Comparison of ENCODE assay signal across 17 mouse cellular contexts in the genomic region with DNA sequence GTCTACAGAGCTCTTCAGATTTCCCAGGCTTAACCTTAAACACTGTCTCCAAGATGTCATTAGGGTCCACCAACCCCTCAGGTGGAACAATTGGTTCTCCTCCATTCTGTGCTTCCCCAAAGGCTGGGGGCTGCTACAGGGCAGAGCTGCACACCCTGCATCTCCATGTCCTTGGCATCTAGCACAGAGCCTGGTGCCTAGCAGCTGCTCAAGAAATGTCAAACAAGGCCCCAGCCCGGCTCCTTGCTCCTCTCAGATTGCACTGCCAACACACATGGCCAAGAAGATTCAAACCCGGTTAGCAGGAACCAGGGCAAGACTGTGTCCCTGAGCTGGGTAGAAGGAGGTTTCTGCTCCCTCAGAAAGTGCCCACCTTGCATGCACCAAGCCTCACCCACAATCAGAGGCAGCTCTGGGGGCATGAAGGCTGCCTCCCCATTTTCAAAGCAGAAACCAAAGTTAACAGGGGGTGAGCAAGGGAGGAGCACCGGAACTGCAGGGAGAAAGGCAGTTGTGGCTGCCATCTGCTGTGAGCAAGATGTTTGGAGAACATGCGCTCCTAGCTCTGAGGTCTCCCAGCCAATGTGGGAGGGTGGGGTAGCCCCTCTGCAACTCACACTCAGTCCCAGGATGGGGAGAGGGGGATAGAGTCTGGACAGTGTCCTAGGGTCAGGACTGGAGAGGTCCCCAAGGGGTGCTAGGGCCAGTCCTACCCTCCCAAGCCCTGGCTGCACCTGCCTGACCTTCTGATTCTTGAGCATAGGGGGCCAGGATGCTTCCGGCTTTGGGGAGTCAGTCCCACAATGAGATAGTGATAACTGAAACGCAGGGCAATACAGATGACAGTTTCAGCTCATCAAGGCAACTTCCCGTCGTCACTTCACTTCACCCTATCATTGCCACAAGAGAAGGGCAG. TPM values are rescaled to one million over a fixed set of nuclear protein-coding genes. Genes with fewer than 3 reads are reported as not detected.
DNase-seq lines count a peak whose midpoint lies in the region; ATAC-seq lines count a peak whose summit lies in the region.
"Had no signal": no experiment of that assay in that cellular context is flagged by ENCODE, and none has a peak within 500 bp of the region (broad histone marks: within the 10 kb centered on the region; RNA-seq: fewer than 3 reads in every experiment).

No protein-coding gene starts in this region.

- peak; percentile 4; the same call in 1 of the 2 replicates for ATAC-seq in frontal cortex, adult (ENCODE audit: low TSS enrichment)

- no peak for DNase-seq in frontal cortex, postnatal 14 days (ENCODE audit: low spot score in 2 of 2)
- DNase-seq in layer of hippocampus, adult 18-20 months (ENCODE audit: low spot score in 2 of 2): peak; percentile 50 to 80
- DNase-seq in layer of hippocampus, adult 11-12 months (ENCODE audit: low spot score): no peak
- peak; percentile 57 for DNase-seq in right cerebral cortex, adult 18-20 months
- DNase-seq in right cerebral cortex, postnatal 4 days: no peak
- no peak for DNase-seq in lung, adult 18-20 months
- DNase-seq: adrenal gland, postnatal 14 days; cerebellum, adult 11-12 months; cerebellum, postnatal 25 days; heart, postnatal 14 days; kidney, postnatal 36 days; lung, embryonic 14.5 days; lung, postnatal 4 days; spleen, adult 18-20 months; thymus, adult 2 months had no signal

RNA-seq across cellular contexts. Expression of gene Dagla, which starts 16.3 kb away (rescaled TPM):
- 100 to 1,000 TPM; 107 to 118 TPM for total RNA-seq in layer of hippocampus, adult 18-20 months (2021)
- total RNA-seq: MEL had no signal

RNA-seq across cellular contexts. Expression of gene Myrf, which starts 47.8 kb away (rescaled TPM):
- 10 to 100 TPM; 31.9 to 33.9 TPM for total RNA-seq in layer of hippocampus, adult 18-20 months (2021)

Comparison
In these comparisons a context has a peak if more than half of its experiments do, and no peak if none do; other contexts are left out.
1. DNase-seq: peak in layer of hippocampus, adult 18-20 months (2 of 2) and right cerebral cortex, adult 18-20 months (single experiment); none in frontal cortex, postnatal 14 days (0 of 2), layer of hippocampus, adult 11-12 months (single experiment), right cerebral cortex, postnatal 4 days (single experiment) and lung, adult 18-20 months (0 of 2).